Mouse (Mus musculus) skeletal muscle tissue, adult 2 months (tissue): ENCODE data around the gene Yif1a.
A peak's percentile ranks its signal among the peaks of the same experiment; 100 is the strongest.

Source experiments
- DNase-seq: peaks from one replicate; pipeline ENCODE4 v3.0.0-alpha.2; 2012; ENCODE audit warnings: low read depth, low spot score

The Yif1a gene

DNA sequence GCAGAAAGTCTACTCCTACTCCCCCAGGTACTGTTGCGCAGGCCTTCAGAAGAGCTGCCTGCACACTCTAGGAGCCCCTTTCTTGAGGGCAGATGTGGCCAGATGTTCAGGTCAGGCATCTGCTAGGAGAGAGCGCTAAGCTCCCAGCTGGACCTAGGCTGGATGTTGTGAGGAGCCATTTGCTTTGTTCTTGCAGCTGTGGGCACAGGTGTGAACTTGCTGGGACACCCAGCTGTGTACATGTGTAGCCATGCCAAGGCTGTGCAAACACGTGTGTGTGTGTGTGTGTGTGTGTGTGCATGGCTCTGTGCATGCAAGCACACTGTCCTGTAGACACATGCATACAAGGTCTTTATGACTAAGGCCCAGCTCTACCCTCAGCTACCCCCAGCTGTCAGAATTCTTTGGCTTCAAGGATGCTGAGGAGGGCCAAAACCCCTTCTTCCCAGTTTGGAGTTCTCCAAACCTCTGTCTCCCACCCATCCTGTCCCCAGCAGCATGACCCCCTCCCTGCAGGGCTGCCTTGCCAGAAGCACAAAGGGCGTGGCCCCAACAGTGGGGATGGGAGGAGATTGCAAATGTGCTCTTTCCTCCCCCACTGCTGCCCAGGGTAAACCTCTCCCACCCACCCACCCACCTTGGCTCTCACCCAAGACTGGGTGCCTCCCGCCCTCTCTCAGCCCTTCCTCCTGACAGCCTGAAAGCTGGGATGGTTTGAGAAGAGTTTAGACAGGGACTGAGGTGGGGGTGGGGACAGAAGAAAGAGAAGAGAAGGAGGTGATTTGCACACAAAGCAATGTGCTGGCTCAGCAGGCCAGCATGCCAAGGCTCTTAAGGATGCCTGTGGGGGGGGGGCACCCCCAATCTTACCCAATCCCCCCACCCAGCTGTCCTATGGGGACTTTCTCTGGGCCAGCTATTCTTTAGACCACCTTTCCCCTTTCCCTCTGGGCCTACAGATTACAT lies 27.7 kb upstream of the Yif1a start:
- no peak for DNase-seq

DNA sequence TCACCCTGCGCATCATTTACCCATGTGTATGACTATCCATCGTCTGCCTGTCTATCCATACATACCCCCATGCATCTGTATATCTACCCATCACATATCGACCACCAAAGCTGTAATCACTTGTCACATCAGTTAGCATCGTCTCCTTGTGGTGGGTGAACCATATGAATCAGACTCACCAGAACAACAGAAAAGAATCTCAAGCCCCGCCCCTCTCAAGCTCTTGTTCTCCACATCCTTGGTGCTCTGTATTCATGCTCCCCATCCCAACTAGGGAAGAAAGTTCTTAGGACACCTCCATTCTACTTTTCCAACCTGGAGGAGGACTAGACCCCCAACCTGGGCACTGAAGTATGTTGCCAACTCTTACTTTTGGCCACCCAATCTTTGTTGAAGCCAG lies 26.3 kb upstream of the Yif1a start:
- no peak for DNase-seq

DNA sequence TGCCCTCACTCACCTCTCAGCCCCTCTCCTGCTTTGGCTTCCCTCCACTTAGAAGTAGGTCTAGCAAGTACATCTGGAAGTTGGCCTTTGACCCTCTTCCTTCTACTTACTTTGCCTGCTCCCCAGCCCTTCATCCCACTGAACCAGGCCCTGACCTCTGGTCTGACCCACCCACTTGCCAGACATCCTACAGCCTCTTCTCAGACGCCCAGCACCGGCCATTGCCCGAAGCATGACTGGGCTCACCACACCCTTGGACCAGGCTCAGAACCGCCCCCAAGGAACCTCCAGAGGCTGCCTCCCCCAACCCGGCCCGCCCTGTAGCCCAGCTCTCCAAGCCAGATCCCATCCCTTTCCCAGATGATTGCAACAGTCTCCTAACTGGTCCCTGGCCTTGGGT lies 25.9 kb upstream of the Yif1a start:
- DNase-seq: peak; percentile 73

DNA sequence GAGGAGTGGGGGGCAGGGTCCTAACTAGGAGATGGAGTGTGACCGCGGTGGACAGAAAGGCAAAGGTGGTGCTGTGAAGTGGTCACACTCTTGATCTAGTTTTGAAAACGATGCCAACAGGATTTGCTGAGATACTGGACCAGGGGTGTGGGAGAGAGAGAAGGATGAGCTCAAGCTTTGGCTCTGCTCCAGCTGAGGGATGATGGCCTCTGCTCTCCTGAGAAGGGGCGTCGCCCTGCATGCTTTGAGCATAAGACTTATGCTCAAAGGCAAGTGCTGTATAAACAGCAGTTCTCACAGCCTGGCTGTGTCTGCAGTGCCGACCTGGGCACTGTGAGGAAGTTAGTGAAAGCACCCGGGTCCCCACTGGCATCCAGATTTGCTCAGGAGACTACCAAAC lies 23.2 kb upstream of the Yif1a start:
- peak; percentile 83 for DNase-seq

DNA sequence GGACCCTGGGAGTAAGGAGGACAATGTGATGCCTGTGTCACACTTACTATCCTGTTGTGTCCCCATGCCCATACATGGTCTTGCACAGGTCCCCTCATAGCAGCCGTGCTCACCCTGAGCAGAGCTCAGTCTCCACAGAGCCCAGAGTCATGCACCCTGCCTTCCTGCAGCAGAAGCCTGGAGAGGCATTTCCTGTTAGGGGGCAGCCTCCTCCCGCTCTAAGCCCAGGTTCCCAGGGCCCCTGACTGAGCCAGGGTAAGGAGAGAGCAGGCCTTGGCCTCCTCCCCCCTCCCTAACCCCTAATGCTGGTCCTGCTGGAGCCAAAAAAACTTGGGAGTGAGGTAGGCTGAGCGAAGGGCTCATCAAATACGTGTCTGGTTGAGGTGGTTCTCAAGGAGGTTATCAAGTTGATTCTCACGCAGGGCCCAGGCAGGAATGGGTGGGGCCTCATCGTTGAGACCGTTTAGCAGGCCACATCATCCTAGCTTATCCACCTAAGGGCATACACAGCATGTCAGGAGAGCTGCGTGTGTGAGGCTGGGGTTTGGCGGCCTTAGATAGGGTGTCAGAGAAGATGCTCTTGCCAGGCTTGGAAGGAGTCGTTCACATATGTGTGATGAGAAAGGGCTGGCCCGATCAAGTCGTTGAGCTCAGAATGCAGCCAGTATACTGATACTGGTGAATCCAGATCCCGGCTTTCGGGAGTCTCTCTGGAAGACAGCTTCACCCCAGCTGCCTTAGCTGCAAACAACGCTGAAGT lies 21.1 kb upstream of the Yif1a start:
- no peak for DNase-seq

DNA sequence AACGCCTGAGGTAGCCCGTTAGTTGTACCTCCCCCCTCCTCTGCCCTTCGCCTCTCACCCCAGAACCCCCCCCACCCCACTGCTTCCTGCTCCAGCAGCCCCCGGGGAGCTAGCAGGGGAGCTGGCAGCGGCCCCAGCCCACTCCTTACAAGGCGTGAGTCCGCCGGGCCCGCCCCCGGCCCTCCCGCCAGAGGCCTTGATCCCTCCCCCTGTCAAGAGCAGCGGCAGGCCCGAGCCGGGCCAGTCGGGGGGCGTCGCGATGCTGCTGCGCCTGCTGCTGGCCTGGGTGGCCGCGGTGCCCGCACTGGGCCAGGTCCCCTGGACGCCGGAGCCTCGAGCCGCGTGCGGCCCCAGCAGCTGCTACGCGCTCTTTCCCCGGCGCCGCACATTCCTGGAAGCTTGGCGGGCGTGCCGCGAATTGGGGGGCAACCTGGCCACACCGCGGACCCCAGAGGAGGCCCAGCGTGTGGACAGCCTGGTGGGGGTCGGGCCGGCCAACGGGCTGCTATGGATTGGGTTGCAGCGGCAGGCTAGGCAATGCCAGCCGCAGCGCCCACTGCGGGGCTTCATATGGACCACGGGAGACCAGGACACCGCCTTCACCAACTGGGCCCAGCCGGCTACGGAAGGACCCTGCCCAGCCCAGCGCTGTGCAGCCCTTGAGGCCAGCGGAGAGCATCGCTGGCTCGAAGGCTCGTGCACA lies 20.3 kb upstream of the Yif1a start, which contains the start of gene Cd248:
Gene Cd248, plus strand, starts transcription at position 212 of the 703 bp plus-strand sequence.
- peak; percentile 84 for DNase-seq

DNA sequence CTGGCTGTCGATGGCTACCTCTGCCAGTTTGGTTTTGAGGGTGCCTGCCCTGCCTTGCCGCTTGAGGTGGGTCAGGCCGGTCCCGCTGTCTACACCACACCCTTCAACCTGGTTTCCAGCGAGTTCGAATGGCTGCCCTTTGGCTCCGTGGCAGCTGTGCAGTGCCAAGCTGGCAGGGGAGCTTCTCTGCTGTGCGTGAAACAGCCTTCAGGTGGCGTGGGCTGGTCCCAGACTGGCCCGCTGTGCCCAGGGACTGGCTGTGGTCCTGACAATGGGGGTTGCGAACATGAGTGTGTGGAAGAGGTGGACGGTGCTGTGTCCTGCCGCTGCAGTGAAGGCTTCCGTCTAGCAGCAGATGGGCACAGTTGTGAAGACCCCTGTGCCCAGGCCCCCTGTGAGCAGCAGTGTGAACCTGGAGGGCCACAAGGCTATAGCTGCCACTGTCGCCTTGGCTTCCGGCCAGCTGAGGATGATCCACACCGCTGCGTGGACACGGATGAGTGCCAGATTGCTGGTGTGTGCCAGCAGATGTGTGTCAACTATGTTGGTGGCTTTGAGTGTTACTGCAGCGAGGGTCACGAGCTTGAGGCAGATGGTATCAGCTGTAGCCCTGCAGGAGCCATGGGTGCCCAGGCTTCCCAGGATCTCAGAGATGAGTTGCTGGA lies 19.6 kb upstream of the Yif1a start:
- no peak for DNase-seq

DNA sequence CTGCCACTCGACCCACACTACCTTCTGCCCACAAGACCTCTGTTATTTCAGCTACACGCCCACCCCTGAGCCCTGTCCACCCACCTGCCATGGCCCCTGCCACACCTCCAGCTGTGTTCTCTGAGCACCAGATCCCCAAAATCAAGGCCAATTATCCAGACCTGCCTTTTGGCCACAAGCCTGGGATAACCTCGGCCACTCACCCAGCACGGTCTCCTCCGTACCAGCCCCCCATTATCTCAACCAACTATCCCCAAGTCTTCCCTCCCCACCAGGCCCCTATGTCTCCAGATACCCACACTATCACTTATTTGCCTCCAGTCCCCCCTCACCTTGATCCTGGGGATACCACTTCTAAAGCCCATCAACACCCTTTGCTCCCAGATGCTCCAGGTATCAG lies 18.9 kb upstream of the Yif1a start:
- DNase-seq: no peak

DNA sequence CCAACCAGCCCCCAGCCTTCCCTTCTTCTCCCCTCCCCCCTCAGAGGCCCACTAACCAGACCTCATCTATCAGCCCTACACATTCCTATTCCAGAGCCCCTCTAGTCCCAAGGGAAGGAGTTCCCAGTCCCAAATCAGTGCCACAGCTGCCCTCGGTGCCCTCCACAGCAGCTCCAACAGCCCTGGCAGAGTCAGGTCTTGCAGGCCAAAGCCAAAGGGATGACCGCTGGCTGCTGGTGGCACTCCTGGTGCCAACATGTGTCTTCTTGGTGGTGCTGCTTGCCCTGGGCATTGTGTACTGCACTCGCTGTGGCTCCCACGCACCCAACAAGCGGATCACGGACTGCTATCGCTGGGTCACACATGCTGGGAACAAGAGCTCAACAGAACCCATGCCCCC lies 18.4 kb upstream of the Yif1a start:
- no peak for DNase-seq

DNA sequence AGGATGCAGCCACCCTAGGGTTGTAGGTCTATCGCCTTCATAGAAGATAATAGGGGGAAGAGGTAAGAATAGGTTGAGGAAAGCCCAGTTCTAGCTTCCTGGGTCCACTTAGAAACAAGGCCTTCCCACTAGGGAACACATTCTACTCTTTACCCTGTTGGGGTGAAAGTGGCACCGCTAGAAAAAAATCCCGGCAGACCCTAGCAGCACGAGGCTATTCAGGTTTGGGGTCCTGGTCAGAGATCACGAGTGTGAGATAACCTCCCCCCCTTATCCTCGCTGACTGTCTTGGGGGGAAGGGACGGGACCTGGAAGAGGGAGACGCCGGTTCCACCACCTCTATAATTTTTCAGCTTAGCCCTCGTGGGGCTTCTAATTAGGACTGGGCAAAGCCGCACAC lies 17.3 kb upstream of the Yif1a start:
- DNase-seq: no peak

DNA sequence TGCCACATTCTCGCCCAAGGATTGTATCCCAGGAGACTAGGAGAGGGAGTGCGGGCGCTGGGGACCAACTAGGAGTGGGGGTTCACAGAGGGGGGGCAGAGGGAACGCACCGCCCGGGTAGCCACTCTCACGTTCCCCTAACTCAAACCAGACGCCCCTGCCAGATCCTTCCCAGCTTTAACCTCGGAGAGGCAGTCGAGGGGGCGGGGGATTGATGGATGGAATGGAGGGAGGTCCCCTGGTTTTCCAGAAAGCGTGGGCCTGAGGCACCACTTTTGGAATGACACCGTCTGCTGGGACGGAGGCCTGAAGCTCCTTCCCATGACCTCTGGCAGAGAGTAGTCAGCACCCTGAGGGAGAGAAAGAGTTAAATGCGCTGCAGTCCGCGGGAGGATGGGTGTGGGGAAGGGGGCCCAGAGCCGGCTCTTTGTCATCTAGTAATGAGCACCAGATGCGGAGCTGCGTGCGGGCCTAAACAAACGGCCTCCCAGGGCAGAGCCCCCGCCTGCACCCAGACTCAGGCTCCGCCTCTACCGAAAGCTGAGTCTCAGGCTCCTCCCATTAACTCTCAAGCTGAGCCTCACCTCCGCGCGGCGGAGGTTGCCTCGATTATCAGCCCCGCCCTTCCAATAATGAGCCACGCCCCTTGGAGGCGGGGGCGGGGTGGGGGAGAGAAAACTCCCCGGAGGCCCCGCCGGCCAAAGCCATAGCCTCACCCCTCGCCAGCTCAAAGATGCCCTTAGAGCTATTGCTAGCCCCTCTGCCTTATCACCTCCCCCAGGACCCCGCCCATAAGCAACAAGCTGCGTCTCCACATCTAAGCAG lies 16.6 kb upstream of the Yif1a start:
- DNase-seq: peak; percentile 77

DNA sequence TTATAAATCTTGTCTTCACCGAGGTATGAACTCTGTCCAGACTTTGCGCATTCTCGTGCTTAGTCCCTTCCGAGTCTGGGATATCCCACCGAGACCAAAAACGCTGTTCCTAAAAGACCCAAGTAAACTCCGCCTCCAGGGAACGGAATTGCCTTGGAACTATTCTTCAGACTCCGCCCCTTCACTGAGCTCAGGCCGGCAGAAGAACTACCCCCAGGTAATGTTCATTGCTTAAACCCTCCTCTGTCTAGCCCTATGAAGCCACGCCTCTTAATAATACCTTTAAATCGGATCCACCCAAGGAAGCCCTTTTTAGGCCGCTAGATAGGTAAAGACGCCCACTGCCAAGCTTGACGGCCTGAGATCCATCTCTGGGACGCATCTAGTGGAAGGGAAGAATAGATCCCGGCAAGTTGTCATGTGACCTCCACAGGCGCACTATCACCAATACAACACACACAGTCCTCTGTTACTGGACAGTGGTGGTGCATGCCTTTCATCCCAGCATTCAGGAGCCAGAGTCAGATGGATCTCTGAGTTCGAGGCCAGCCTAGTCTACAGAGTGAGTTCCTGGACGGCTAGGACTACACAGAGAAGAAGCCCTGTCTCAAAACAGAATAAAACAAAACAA lies 15.8 kb upstream of the Yif1a start:
- no peak for DNase-seq

DNA sequence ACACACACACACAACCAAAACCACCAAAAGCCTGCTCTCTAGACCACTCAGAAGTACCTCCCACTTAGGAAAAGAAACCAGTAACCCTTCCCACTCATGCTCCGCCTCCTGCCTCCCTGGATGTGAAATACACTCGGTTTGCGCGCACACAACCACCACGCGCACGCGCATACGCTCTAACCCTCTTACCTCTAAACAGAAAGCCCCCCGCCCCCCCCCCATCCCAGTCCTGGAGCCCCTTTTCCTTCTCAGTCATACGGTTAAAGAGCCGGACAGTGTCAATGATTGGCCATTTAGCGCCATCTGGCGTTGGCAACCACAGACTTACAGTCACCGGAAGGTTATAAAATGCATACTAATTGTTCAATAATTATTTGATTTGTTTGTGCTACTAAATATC lies 15.3 kb upstream of the Yif1a start:
- no peak for DNase-seq

DNA sequence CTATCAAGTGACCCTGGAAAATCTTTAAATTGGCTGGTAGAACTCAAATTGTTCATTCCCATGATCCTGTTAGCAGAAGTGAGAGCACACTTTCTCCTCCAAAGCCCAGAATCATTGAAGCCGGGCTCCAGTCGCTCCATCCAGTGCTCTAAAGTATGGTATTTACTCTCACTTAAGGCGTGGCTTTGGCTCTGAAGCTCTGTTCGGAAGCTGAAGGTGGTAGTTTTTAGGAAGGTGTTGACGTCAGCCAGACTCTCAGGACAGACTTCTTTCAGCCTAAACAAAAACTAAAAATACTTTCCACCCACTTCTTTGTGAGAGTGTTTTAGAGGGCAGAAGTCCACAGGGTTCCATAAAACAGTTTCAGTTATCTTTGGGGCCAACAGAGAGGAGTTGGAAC lies 14.8 kb upstream of the Yif1a start:
- no peak for DNase-seq

DNA sequence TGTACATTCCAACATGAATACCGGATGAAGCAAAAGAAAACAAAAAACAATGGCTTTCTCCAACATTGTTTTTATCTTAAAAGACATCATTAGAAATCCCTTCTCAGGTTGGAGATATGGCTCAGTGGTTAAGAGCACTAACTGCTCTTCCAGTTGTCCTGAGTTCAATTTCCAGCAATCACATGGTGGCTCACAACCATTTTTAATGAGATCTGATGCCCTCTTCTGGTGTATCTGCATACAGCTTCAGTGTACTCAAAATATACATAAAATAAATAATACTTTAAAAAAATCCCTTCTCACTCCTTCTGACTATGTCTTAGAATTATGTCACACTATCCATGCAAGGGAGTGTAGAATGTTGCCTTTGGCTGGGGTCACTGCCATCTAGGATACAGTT lies 9.1 kb upstream of the Yif1a start:
- no peak for DNase-seq

DNA sequence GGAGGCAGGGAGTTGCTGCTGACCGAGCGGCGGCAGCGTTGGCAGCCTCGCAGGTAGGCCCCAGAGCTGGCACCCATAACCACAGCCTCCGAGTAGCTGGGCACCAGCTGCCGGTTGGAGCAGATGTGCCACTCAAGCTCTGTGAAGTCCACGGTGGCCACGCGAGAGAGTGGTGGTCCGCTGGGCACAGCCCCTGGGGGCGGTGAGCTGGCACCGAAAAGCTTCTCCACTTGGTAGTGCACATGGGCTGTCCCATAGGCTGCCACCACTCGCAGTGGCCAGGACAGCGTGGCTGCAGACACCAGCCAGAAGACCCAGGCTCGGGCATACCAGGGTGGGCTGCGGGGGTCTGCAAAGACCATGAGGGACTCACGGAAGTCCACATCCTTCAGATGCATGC lies 6.3 kb upstream of the Yif1a start:
- DNase-seq: no peak

DNA sequence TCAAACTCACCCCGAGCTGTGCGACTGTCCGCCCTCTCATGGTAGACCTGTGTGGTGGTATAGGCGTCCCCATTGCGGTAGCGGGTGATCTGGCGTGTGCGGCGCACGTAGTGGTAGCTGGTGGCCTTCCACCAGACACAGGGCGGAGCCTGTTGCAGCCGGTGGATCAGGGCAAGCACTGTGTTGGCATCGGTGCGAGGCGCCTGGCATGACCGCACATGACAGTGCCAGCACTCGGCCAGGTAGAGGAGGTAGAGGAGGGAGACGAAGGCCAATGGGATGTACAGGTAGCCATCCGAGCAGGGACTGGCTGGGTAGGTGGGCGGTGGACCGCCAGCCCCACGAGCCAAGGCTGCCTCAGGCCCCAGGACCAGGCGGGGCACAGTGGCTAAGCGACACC lies 5.7 kb upstream of the Yif1a start:
- DNase-seq: no peak

DNA sequence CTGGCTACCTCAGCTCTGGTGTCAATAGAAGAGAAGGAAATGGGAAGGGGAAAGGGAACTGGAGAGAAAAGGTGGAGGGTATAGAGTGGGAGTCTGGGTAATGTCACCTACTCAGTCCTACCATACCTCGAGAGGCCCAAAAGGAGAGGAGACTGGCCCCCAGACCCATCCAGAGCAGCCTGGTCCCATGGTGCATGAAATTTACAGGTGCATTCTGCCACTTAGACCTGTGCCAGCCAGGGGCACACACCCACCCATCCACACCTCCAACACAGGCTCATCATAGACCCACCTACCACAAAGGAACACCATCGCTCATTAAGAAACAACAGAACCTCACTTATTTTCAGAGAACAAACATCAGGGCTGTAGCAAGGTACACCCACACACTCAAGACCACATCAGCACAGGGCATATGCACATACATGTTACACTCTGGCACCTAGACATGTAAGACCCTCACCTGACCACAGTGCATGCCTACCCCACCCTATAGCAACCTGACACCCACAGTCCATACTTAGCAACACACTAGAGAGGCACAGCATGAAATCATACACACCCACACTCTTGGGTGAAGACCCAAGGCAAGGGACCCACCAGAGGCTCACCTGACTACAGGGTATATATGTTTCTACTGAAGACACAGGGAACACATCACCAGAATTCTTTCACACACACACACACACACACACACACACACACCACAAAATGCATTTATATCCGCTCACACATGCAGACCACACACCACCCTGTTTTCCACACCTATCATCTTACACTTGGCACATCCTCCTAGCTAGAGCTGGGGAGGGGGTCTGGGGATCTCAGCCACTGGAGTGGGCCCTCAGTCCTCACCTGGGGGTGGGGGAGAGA lies 4.1 kb upstream of the Yif1a start:
- no peak for DNase-seq

DNA sequence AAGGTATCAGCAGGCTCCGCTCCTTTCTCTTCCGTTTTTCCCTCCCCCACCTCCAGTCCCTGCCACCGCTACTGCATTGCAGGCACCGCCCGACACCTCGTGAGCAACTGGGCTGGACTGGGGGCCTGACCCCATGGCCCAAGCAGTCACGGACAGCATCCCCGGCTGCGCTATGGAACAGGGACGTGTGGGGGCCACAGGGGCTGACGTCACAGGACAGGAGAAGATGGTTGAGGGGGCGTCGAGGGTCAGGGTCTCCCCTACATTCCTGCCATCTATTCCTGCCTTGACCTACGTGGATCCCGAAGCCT lies 3.5 kb upstream of the Yif1a start:
- no peak for DNase-seq
